Mouse (Mus musculus) stomach, postnatal 0 days (tissue): Measurements from ENCODE around the gene Nr2f2. TPM values are rescaled to one million over a fixed set of nuclear protein-coding genes. Genes with fewer than 3 reads are reported as not detected.

Experiments used
- ATAC-seq: fragments of 200-750 bp; cut with Nextera tagmentation; 2 replicates; pipeline ENCODE4 v1.8.0; 2017; ENCODE audit not compliant: low FRiP score, low TSS enrichment
- DNase-seq: peaks from one replicate; pipeline ENCODE4 v3.0.0-alpha.2; 2016; ENCODE audit warnings: low spot score
- H3K27ac ChIP-seq: fragments of 300-500 bp; sonication (generic); replicated peaks from 2 replicates; pipeline ENCODE4 v1.5.1; 2014; ENCODE audit warnings: mild to moderate bottlenecking, control low read depth
- H3K27me3 ChIP-seq: fragments of 300-500 bp; sonication (generic); 2 replicates; pipeline ENCODE4 v1.6.1; 2014; ENCODE audit warnings: low read length; ENCODE audit not compliant: control insufficient read depth, insufficient read depth
- H3K36me3 ChIP-seq: fragments of 300-500 bp; sonication (generic); 2 replicates; pipeline ENCODE4 v1.6.1; 2014; ENCODE audit warnings: low read length, mixed read lengths; ENCODE audit not compliant: control insufficient read depth, insufficient read depth
- H3K4me1 ChIP-seq: fragments of 300-500 bp; sonication (generic); replicated peaks from 2 replicates; pipeline ENCODE4 v1.6.1; 2014; ENCODE audit warnings: antibody characterized with exemption; ENCODE audit not compliant: control insufficient read depth, insufficient read depth
- H3K4me2 ChIP-seq: fragments of 300-500 bp; sonication (generic); replicated peaks from 2 replicates; pipeline ENCODE4 v1.6.1; 2014; ENCODE audit warnings: low read depth, mild to moderate bottlenecking, control low read depth, moderate library complexity
- H3K4me3 ChIP-seq: fragments of 300-500 bp; sonication (generic); 2 replicates; pipeline ENCODE4 v1.5.1; 2014; ENCODE audit warnings: low read depth, low read length, control low read depth
- H3K9ac ChIP-seq: fragments of 300-500 bp; sonication (generic); 2 replicates; pipeline ENCODE4 v1.6.1; 2014; ENCODE audit warnings: mild to moderate bottlenecking, low read length, control low read depth, mixed read lengths
- H3K9me3 ChIP-seq: fragments of 300-500 bp; sonication (generic); 2 replicates; pipeline ENCODE4 v1.6.1; 2016; ENCODE audit warnings: low read length; ENCODE audit not compliant: control insufficient read depth
- CTCF ChIP-seq: IDR thresholded peaks from 2 replicates; pipeline ENCODE4 v1.5.1; 2016; ENCODE audit warnings: antibody characterized with exemption, low read depth, mild to moderate bottlenecking, moderate library complexity
- EP300 ChIP-seq: optimal IDR thresholded peaks from 2 replicates; pipeline ENCODE3; 2016; ENCODE audit warnings: antibody characterized with exemption
- WGBS: fragments of 180-500 bp; shearing (Covaris S2); extraction: QIAGEN DNeasy Blood & Tissue Kit; methylation state at CpG from one replicate; pipeline ENCODE4 v1.1.7; 2014; 5-methylcytosine and 5-hydroxymethylcytosine counted together
- polyA plus RNA-seq: library from polyadenylated mRNA; unstranded; fragments of >200 nt; fragmentation: Nextera tagmentation; extraction: Ambion mirVana; gene quantifications from 2 replicates; pipeline ENCODE4 v1.2.1, GENCODE M21; 2015

Gene Nr2f2
- polyA plus RNA-seq = 52.8 and 53.9 TPM in 2 replicates

- Histone ChIP-seq H3K9ac (peak within 1 kb of the TSS; percentile 76), H3K27me3 (no peaks in the 10 kb centered on the region), H3K4me2 (peak within 1 kb of the TSS; percentile 60), H3K4me3 (peak within 1 kb of the TSS; percentile 62), H3K9me3 (no peaks in the 10 kb centered on the region), H3K4me1 (no peaks in the 10 kb centered on the region), H3K36me3 (no peaks in the 10 kb centered on the region), H3K27ac (peak within 1 kb of the TSS; percentile 93)
- ATAC-seq (no peak), DNase-seq (peak; percentile 37)
- no peak for TF ChIP-seq EP300
- WGBS = 2% methylated on average over 16 of the region's 16 CpGs
Measured at GRCm38 (mm10) chr7:70365941-70366807, at the start of gene Nr2f2. TSS of gene Nr2f2 (minus strand) at chr7:70366735.

- WGBS = 88% methylated on average over 4 of the region's 4 CpGs
Measured at GRCm38 (mm10) chr7:70414461-70414860, 47.9 kb upstream of the Nr2f2 start.

GRCm38 (mm10) chr7:70413646-70414045 is 47.1 kb upstream of the Nr2f2 start:
- TF ChIP-seq CTCF = no peak
- no peak for TF ChIP-seq EP300
- Histone ChIP-seq H3K27ac (no peak overlapping the region; the same call in 1 of the 2 replicates), H3K4me3 (no peak overlapping the region), H3K27me3 (no peaks in the 10 kb centered on the region), H3K9me3 (no peaks in the 10 kb centered on the region), H3K4me1 (no peaks in the 10 kb centered on the region), H3K36me3 (peaks cover 2% of the 10 kb centered on the region; the same call in 1 of the 2 replicates), H3K9ac (no peak overlapping the region), H3K4me2 (no peak overlapping the region)
- WGBS = 55% methylated on average over 4 of the region's 4 CpGs
- DNase-seq (no peak), ATAC-seq (no peak)

More at GRCm38 (mm10) chr7:70414461-70414860, 47.9 kb upstream of the Nr2f2 start:
- Histone ChIP-seq H3K4me1 (no peaks in the 10 kb centered on the region), H3K4me3 (no peak overlapping the region), H3K9me3 (no peaks in the 10 kb centered on the region), H3K4me2 (no peak overlapping the region), H3K27me3 (no peaks in the 10 kb centered on the region), H3K9ac (no peak overlapping the region), H3K36me3 (0 out of 2 replicates have a peak, but pooled peaks cover 2% of the 10 kb centered on the region), H3K27ac (no peak overlapping the region)
- TF ChIP-seq CTCF (no peak), EP300 (no peak)
- DNase-seq (no peak), ATAC-seq (no peak)

- peak overlapping the region; percentile 56 for H3K27ac ChIP-seq
Measured at GRCm38 (mm10) chr7:70412900-70413299, 46.4 kb upstream of the Nr2f2 start.

GRCm38 (mm10) chr7:70410350-70410749 is 43.8 kb upstream of the Nr2f2 start:
- WGBS = 80% methylated on average over 3 of the region's 3 CpGs
- Histone ChIP-seq H3K4me2 (no peak overlapping the region), H3K27me3 (no peaks in the 10 kb centered on the region), H3K9ac (no peak overlapping the region), H3K36me3 (peaks cover 2% of the 10 kb centered on the region; the same call in 1 of the 2 replicates), H3K27ac (no peak overlapping the region), H3K4me3 (no peak overlapping the region), H3K4me1 (no peaks in the 10 kb centered on the region), H3K9me3 (no peaks in the 10 kb centered on the region)
- ATAC-seq (no peak), DNase-seq (no peak)
- TF ChIP-seq EP300 = no peak
- no peak for TF ChIP-seq CTCF

More at GRCm38 (mm10) chr7:70412900-70413299, 46.4 kb upstream of the Nr2f2 start:
- ATAC-seq = peak; percentile 69
- H3K4me3 ChIP-seq = no peak overlapping the region
- no peaks in the 10 kb centered on the region for H3K4me1 ChIP-seq
- no peaks in the 10 kb centered on the region for H3K27me3 ChIP-seq
- peaks cover 2% of the 10 kb centered on the region; the same call in 1 of the 2 replicates for H3K36me3 ChIP-seq
- no peak overlapping the region for H3K4me2 ChIP-seq
- H3K9ac ChIP-seq = no peak overlapping the region
- TF ChIP-seq EP300 (no peak), CTCF (no peak)
- WGBS = 53% methylated on average over 7 of the region's 7 CpGs
- H3K9me3 ChIP-seq = no peaks in the 10 kb centered on the region
- DNase-seq = peak; percentile 57

- WGBS = 85% methylated on average over 11 of the region's 11 CpGs
- Histone ChIP-seq H3K4me2 (no peak overlapping the region), H3K4me1 (no peaks in the 10 kb centered on the region), H3K27ac (no peak overlapping the region), H3K36me3 (peaks cover 2% of the 10 kb centered on the region; the same call in 1 of the 2 replicates), H3K27me3 (no peaks in the 10 kb centered on the region), H3K4me3 (no peak overlapping the region), H3K9me3 (no peaks in the 10 kb centered on the region), H3K9ac (no peak overlapping the region)
- TF ChIP-seq EP300 = no peak
- no peak for TF ChIP-seq CTCF
- DNase-seq (no peak), ATAC-seq (no peak)
Measured at GRCm38 (mm10) chr7:70409890-70410289, 43.4 kb upstream of the Nr2f2 start.
